Mouse (Mus musculus): ENCODE measurements around the gene Tmem144.

GRCm38 (mm10) chr3:79901734-79902133 is 49.2 kb upstream of the Tmem144 start:
- TF ChIP-seq TAL1 (IDR thresholded peaks at IDR 0.05; ENCODE audit: low read length) (no peak), GATA1 (IDR thresholded peaks at IDR 0.05; ENCODE audit: low read length) (no peak)
